Mouse (Mus musculus) MEL (cell line): ENCODE measurements around the gene Polr3b. TPM values are rescaled to one million over a fixed set of nuclear protein-coding genes. Genes with fewer than 3 reads are reported as not detected.

Experiments
- DNase-seq: peaks from one replicate; pipeline ENCODE4 v3.0.0; 2011; ENCODE audit warnings: low read depth, low spot score
- H3K27ac ChIP-seq: 2 replicates; pipeline ENCODE4 v1.5.1; 2012; ENCODE audit warnings: low read depth, mild to moderate bottlenecking, control low read depth, low read length, moderate library complexity; ENCODE audit not compliant: control insufficient read depth
- H3K27me3 ChIP-seq, 2 experiments: fragments of 150-350 bp in 1 of 2; sonication (generic) in 1 of 2; 2 replicates each; pipeline ENCODE4 v1.6.1; 2012; ENCODE audit warnings: low read length in 2 of 2, mild to moderate bottlenecking in 2 of 2, improper control_type of control experiment in 1 of 2, moderate library complexity in 1 of 2; ENCODE audit not compliant: insufficient read depth in 2 of 2, control insufficient read depth in 1 of 2
- H3K36me3 ChIP-seq, 2 experiments: 2 replicates each; pipeline ENCODE4 v1.6.1; 2012 to 2014; ENCODE audit warnings: low read length in 2 of 2, improper control_type of control experiment in 1 of 2, inconsistent platforms in 1 of 2, mild to moderate bottlenecking in 1 of 2; ENCODE audit not compliant: insufficient read depth in 2 of 2, control insufficient read depth in 1 of 2
- H3K4me1 ChIP-seq, 2 experiments: fragments of 150-350 bp in 1 of 2; sonication (generic) in 1 of 2; 2 replicates each; pipeline ENCODE4 v1.6.1; 2012; ENCODE audit warnings: low read length in 2 of 2, improper control_type of control experiment in 1 of 2, mild to moderate bottlenecking in 1 of 2; ENCODE audit not compliant: insufficient read depth in 2 of 2, control insufficient read depth in 1 of 2
- H3K4me3 ChIP-seq, 2 experiments: fragments of 150-350 bp in 1 of 2; sonication (generic) in 1 of 2; 2 replicates each; pipeline ENCODE4 v1.5.1; 2012; ENCODE audit warnings: low read depth in 2 of 2, low read length in 2 of 2, mild to moderate bottlenecking in 2 of 2, moderate library complexity in 2 of 2, control low read depth in 1 of 2, improper control_type of control experiment in 1 of 2; ENCODE audit not compliant: control insufficient read depth in 1 of 2, insufficient read depth in 1 of 2
- H3K79me2 ChIP-seq: 2 replicates; pipeline ENCODE4 v1.6.1; 2012; ENCODE audit warnings: mild to moderate bottlenecking, low read length, moderate library complexity; ENCODE audit not compliant: control insufficient read depth, poor library complexity, insufficient read depth
- H3K9ac ChIP-seq: 2 replicates; pipeline ENCODE4 v1.6.1; 2012; ENCODE audit warnings: low read depth, mild to moderate bottlenecking, control low read depth, low read length, moderate library complexity; ENCODE audit not compliant: control insufficient read depth, poor library complexity, severe bottlenecking
- H3K9me3 ChIP-seq: fragments of 150-350 bp; sonication (generic); replicated peaks from 2 replicates; pipeline ENCODE4 v1.6.1; 2012; ENCODE audit warnings: mild to moderate bottlenecking, low read length, improper control_type of control experiment, moderate library complexity; ENCODE audit not compliant: insufficient read depth
- CHD1 ChIP-seq: IDR thresholded peaks from 2 replicates; pipeline ENCODE4 v1.6.1; 2012; ENCODE audit warnings: low read depth, mild to moderate bottlenecking, inconsistent platforms, low read length, improper control_type of control experiment
- CHD2 ChIP-seq: IDR thresholded peaks from 2 replicates; pipeline ENCODE4 v1.6.1; 2011; ENCODE audit warnings: low read length, improper control_type of control experiment
- CTCF ChIP-seq, 3 experiments: IDR thresholded peaks in 2 of 3; conservative IDR thresholded peaks in 1 of 3; 2 replicates each; pipeline ENCODE4 v1.5.1; 2011 to 2012; ENCODE audit warnings: low read length in 3 of 3, low read depth in 2 of 3, mild to moderate bottlenecking in 2 of 3, improper control_type of control experiment in 1 of 3, inconsistent platforms in 1 of 3, mixed read lengths in 1 of 3, moderate library complexity in 1 of 3; ENCODE audit not compliant: control insufficient read depth in 1 of 3, insufficient read depth in 1 of 3, poor library complexity in 1 of 3, severe bottlenecking in 1 of 3
- EP300 ChIP-seq, 2 experiments: IDR thresholded peaks; 2 replicates each; pipeline ENCODE4 v1.6.1; 2011; ENCODE audit warnings: improper control_type of control experiment in 2 of 2, low read length in 2 of 2, low read depth in 1 of 2, mild to moderate bottlenecking in 1 of 2
- ETS1 ChIP-seq: IDR thresholded peaks from 2 replicates; pipeline ENCODE4 v1.6.1; 2012; ENCODE audit warnings: low read depth, mild to moderate bottlenecking, inconsistent platforms, low read length, improper control_type of control experiment, moderate library complexity
- GATA1 ChIP-seq: IDR thresholded peaks from 2 replicates; pipeline ENCODE4 v1.6.1; 2011; ENCODE audit warnings: low read depth, low read length, improper control_type of control experiment
- HCFC1 ChIP-seq: IDR thresholded peaks from 2 replicates; pipeline ENCODE4 v1.6.1; 2012; ENCODE audit warnings: low read depth, mild to moderate bottlenecking, inconsistent platforms, low read length, improper control_type of control experiment, moderate library complexity
- JUND ChIP-seq: IDR thresholded peaks from 2 replicates; pipeline ENCODE4 v1.6.1; 2011; ENCODE audit warnings: low read depth, mild to moderate bottlenecking, improper control_type of control experiment, low read length
- MAX ChIP-seq: IDR thresholded peaks from 2 replicates; pipeline ENCODE4 v1.6.1; 2011; ENCODE audit warnings: low read length, improper control_type of control experiment
- MEF2A ChIP-seq: IDR thresholded peaks from 2 replicates; pipeline ENCODE4 v1.6.1; 2014; ENCODE audit warnings: low read depth, mild to moderate bottlenecking, inconsistent platforms, low read length, improper control_type of control experiment; ENCODE audit not compliant: poor library complexity, insufficient replicate concordance, severe bottlenecking; ENCODE audit errors: extremely low read depth
- MYB ChIP-seq: IDR thresholded peaks from 2 replicates; pipeline ENCODE4 v1.6.1; 2011; ENCODE audit warnings: mild to moderate bottlenecking, low read depth, low read length, improper control_type of control experiment
- MYC ChIP-seq: IDR thresholded peaks from 2 replicates; pipeline ENCODE4 v1.6.1; 2011; ENCODE audit warnings: low read depth, mild to moderate bottlenecking, low read length, improper control_type of control experiment, moderate library complexity
- NELFE ChIP-seq: IDR thresholded peaks from 2 replicates; pipeline ENCODE4 v1.6.1; 2011; ENCODE audit warnings: low read depth, low read length, improper control_type of control experiment
- NRF1 ChIP-seq: IDR thresholded peaks from 2 replicates; pipeline ENCODE4 v1.6.1; 2014; ENCODE audit warnings: low read depth, mild to moderate bottlenecking, inconsistent platforms, low read length, improper control_type of control experiment, moderate library complexity; ENCODE audit not compliant: poor library complexity, insufficient read depth, severe bottlenecking
- POLR2A ChIP-seq, 2 experiments: IDR thresholded peaks; 2 replicates each; pipeline ENCODE4 v1.6.1; 2011 to 2012; ENCODE audit warnings: low read length in 2 of 2, mild to moderate bottlenecking in 2 of 2, control low read depth in 1 of 2, improper control_type of control experiment in 1 of 2, low read depth in 1 of 2, moderate library complexity in 1 of 2; ENCODE audit not compliant: control insufficient read depth in 1 of 2, insufficient read depth in 1 of 2, poor library complexity in 1 of 2
- RCOR1 ChIP-seq: IDR thresholded peaks from 2 replicates; pipeline ENCODE4 v1.6.1; 2012; ENCODE audit warnings: low read depth, mild to moderate bottlenecking, inconsistent platforms, low read length, improper control_type of control experiment
- SMC3 ChIP-seq: IDR thresholded peaks from 2 replicates; pipeline ENCODE4 v1.6.1; 2011; ENCODE audit warnings: low read depth, low read length, improper control_type of control experiment
- TAL1 ChIP-seq: IDR thresholded peaks from 2 replicates; pipeline ENCODE4 v1.6.1; 2012; ENCODE audit warnings: mild to moderate bottlenecking, inconsistent platforms, low read length, moderate library complexity, mixed read lengths
- TCF12 ChIP-seq: IDR thresholded peaks from 2 replicates; pipeline ENCODE4 v1.6.1; 2014; ENCODE audit warnings: low read depth, mild to moderate bottlenecking, inconsistent platforms, low read length, improper control_type of control experiment, moderate library complexity
- UBTF ChIP-seq: IDR thresholded peaks from 2 replicates; pipeline ENCODE4 v1.6.1; 2012; ENCODE audit warnings: low read depth, mild to moderate bottlenecking, inconsistent platforms, low read length, improper control_type of control experiment, moderate library complexity, borderline replicate concordance; ENCODE audit not compliant: insufficient read depth
- USF1 ChIP-seq: IDR thresholded peaks from 2 replicates; pipeline ENCODE4 v1.6.1; 2014; ENCODE audit warnings: low read depth, mild to moderate bottlenecking, inconsistent platforms, low read length, improper control_type of control experiment, moderate library complexity
- ZC3H11A ChIP-seq: IDR thresholded peaks from 2 replicates; pipeline ENCODE4 v1.6.1; 2012; ENCODE audit warnings: low read depth, mild to moderate bottlenecking, inconsistent platforms, low read length, improper control_type of control experiment
- ZKSCAN1 ChIP-seq: IDR thresholded peaks from 2 replicates; pipeline ENCODE4 v1.6.1; 2012; ENCODE audit warnings: low read depth, mild to moderate bottlenecking, inconsistent platforms, low read length, improper control_type of control experiment, moderate library complexity
- ZMIZ1 ChIP-seq: IDR thresholded peaks from 2 replicates; pipeline ENCODE4 v1.6.1; 2012; ENCODE audit warnings: low read depth, mild to moderate bottlenecking, inconsistent platforms, low read length, improper control_type of control experiment, moderate library complexity
- ZNF384 ChIP-seq: IDR thresholded peaks from 2 replicates; pipeline ENCODE4 v1.6.1; 2012; ENCODE audit warnings: low read depth, mild to moderate bottlenecking, inconsistent platforms, low read length, improper control_type of control experiment
- polyA plus RNA-seq, 2 experiments: library from polyadenylated mRNA; stranded (reverse) in 1 of 2; unstranded in 1 of 2; fragments of >175 nt in 1 of 2; fragments of >200 nt in 1 of 2; gene quantifications; 2 replicates each; pipeline versions ENCODE4 v1.2.1 to v1.2.4; 2012; ENCODE audit warnings: low replicate concordance in 2 of 2, low read depth in 1 of 2; ENCODE audit not compliant: insufficient read length in 2 of 2, insufficient read depth in 1 of 2, missing spikeins in 1 of 2
- total RNA-seq: library from RNA; depleted of rRNA; stranded (reverse); fragments of 300-350 nt; gene quantifications from 2 replicates; pipeline ENCODE4 v1.2.3, GENCODE M21; 2012

Polr3b gene
- total and polyA plus RNA-seq, 3 experiments, result 19.8 to 24.2 TPM; not detected in 1

GRCm38 (mm10) chr10:84579527-84579926 is 42.6 kb upstream of the Polr3b start:
- peak; percentile 61 for DNase-seq
- peak overlapping the region; percentile 33; the same call in 1 of the 2 replicates for H3K27ac ChIP-seq
- peaks cover 11 to 24% of the 10 kb centered on the region in 2 experiments for H3K4me1 ChIP-seq
- TF ChIP-seq TAL1, result peak; percentile 58
- TF ChIP-seq TCF12, result 0 out of 2 replicates have a peak, but pooled peaks have one; percentile 5
- TF ChIP-seq ETS1, result no peak; the same call in 1 of the 2 replicates
- TF ChIP-seq GATA1, result peak; percentile 35; the same call in 1 of the 2 replicates
- no peak overlapping the region for H3K9ac ChIP-seq
- no peaks in the 10 kb centered on the region for H3K27me3 ChIP-seq
- H3K4me3 ChIP-seq, result no peak overlapping the region
- no peaks in the 10 kb centered on the region; the same call in 1 of the 2 replicates for H3K79me2 ChIP-seq
- no peaks in the 10 kb centered on the region for H3K9me3 ChIP-seq
- H3K36me3 ChIP-seq, result peaks cover 0 to 23% of the 10 kb centered on the region in 2 experiments; a peak in 2 of 4 replicates

GRCm38 (mm10) chr10:84581191-84581590 is 40.9 kb upstream of the Polr3b start:
- peaks cover 0 to 15% of the 10 kb centered on the region in 2 experiments; a peak in 3 of 4 replicates for H3K4me1 ChIP-seq
- no peak for DNase-seq
- H3K9me3 ChIP-seq, result no peaks in the 10 kb centered on the region

GRCm38 (mm10) chr10:84582236-84582635 is 39.9 kb upstream of the Polr3b start:
- Histone ChIP-seq H3K9ac (no peak overlapping the region), H3K4me3 (no peak overlapping the region), H3K27me3 (no peaks in the 10 kb centered on the region), H3K79me2 (no peaks in the 10 kb centered on the region)
- TF ChIP-seq JUND (no peak), USF1 (no peak), TAL1 (no peak), MEF2A (no peak), CHD2 (no peak), CHD1 (no peak), ZKSCAN1 (no peak), HCFC1 (no peak), UBTF (no peak), ZMIZ1 (no peak), MAX (no peak), CTCF (IDR thresholded peaks at IDR 0.05 in 2 of 3, conservative IDR thresholded peaks at IDR 0.05 in 1 of 3; ENCODE audit: control insufficient read depth in 1 of 3, insufficient read depth in 1 of 3, low read depth in 2 of 3, low read length in 3 of 3, poor library complexity in 1 of 3, severe bottlenecking in 1 of 3) (no peak), MYB (no peak), EP300 (IDR thresholded peaks at IDR 0.05; ENCODE audit: low read depth in 1 of 2, low read length in 2 of 2) (no peak), ZC3H11A (no peak), MYC (no peak)
- TF ChIP-seq, all 39 proteins: peak for 0
- H3K36me3 ChIP-seq, result peaks cover 0 to 11% of the 10 kb centered on the region in 2 experiments; a peak in 2 of 4 replicates
- no peak for DNase-seq
- no peak overlapping the region for H3K27ac ChIP-seq
- H3K9me3 ChIP-seq, result no peaks in the 10 kb centered on the region
- H3K4me1 ChIP-seq, result peaks cover 0 to 15% of the 10 kb centered on the region in 2 experiments; a peak in 3 of 4 replicates

More at GRCm38 (mm10) chr10:84581191-84581590, 40.9 kb upstream of the Polr3b start:
- TF ChIP-seq NELFE, result no peak
- no peak for TF ChIP-seq CHD2
- no peak for TF ChIP-seq POLR2A (IDR thresholded peaks at IDR 0.05; ENCODE audit: control insufficient read depth in 1 of 2, insufficient read depth in 1 of 2, low read depth in 1 of 2, low read length in 2 of 2, poor library complexity in 1 of 2)
- no peak for TF ChIP-seq NRF1
- no peak for TF ChIP-seq UBTF
- TF ChIP-seq HCFC1, result no peak
- TF ChIP-seq JUND, result no peak
- TF ChIP-seq USF1, result no peak
- no peak for TF ChIP-seq ZNF384
- no peak for TF ChIP-seq ZC3H11A
- TF ChIP-seq GATA1, result no peak
- TF ChIP-seq RCOR1, result no peak
- TF ChIP-seq MEF2A, result no peak
- TF ChIP-seq SMC3, result no peak
- Histone ChIP-seq H3K4me3 (no peak overlapping the region), H3K27me3 (no peaks in the 10 kb centered on the region), H3K79me2 (no peaks in the 10 kb centered on the region; the same call in 1 of the 2 replicates), H3K27ac (no peak overlapping the region), H3K9ac (no peak overlapping the region), H3K36me3 (peaks cover 0 to 11% of the 10 kb centered on the region in 2 experiments; a peak in 2 of 4 replicates)
